Mouse (Mus musculus) C2C12 (cell line): Measurements from ENCODE around the gene Pcnx. TPM values are rescaled to one million over a fixed set of nuclear protein-coding genes. Genes with fewer than 3 reads are reported as not detected.
A peak's percentile ranks its signal among the peaks of the same experiment; 100 is the strongest.

Source experiments
- H3K27me3 ChIP-seq: one replicate; pipeline ENCODE4 v1.6.1; 2011; ENCODE audit not compliant: control insufficient read depth, insufficient read depth, insufficient read length
- H3K36me3 ChIP-seq: one replicate; pipeline ENCODE4 v1.6.1; 2011; ENCODE audit not compliant: control insufficient read depth, insufficient read depth
- H3K4me3 ChIP-seq: one replicate; pipeline ENCODE4 v1.5.1; 2011; ENCODE audit warnings: mild to moderate bottlenecking, control low read depth; ENCODE audit not compliant: poor library complexity, insufficient read depth, severe bottlenecking
- H3K79me2 ChIP-seq: one replicate; pipeline ENCODE4 v1.6.1; 2011; ENCODE audit not compliant: control insufficient read depth, insufficient read depth
- H3K79me3 ChIP-seq: one replicate; pipeline ENCODE4 v1.6.1; 2011; ENCODE audit warnings: low read depth, control low read depth
- H3ac ChIP-seq: one replicate; pipeline ENCODE3; 2011; ENCODE audit warnings: low read depth; ENCODE audit not compliant: control insufficient read depth, insufficient read length
- CEBPB ChIP-seq: IDR thresholded peaks from one replicate; pipeline ENCODE4 v1.6.1; 2011; ENCODE audit warnings: low read depth, mild to moderate bottlenecking, control low read depth, moderate library complexity
- CTCF ChIP-seq: IDR thresholded peaks from one replicate; pipeline ENCODE4 v1.5.1; 2011; ENCODE audit not compliant: control insufficient read depth, insufficient read depth, insufficient read length
- FOSL1 ChIP-seq: IDR thresholded peaks from one replicate; pipeline ENCODE4 v1.8.0; 2011; ENCODE audit warnings: mild to moderate bottlenecking, low read length; ENCODE audit not compliant: poor library complexity, insufficient read depth, severe bottlenecking
- MAX ChIP-seq: IDR thresholded peaks from one replicate; pipeline ENCODE4 v1.6.1; 2011; ENCODE audit warnings: mild to moderate bottlenecking, control low read depth
- MYOD1 ChIP-seq: IDR thresholded peaks from one replicate; pipeline ENCODE4 v1.6.1; 2011; ENCODE audit warnings: low read depth; ENCODE audit not compliant: control insufficient read depth, insufficient read length
- MYOG ChIP-seq: IDR thresholded peaks from one replicate; pipeline ENCODE4 v1.6.1; 2011; ENCODE audit not compliant: control insufficient read depth, insufficient read length; ENCODE audit errors: extremely low read depth
- USF1 ChIP-seq: IDR thresholded peaks from one replicate; pipeline ENCODE4 v1.6.1; 2011; ENCODE audit warnings: low read depth, mild to moderate bottlenecking, control low read depth, moderate library complexity
- polyA plus RNA-seq: library from polyadenylated mRNA; unstranded; fragments of >200 nt; fragmentation: generic; extraction: Trizol; gene quantifications from one replicate; pipeline ENCODE4 v1.2.1, GENCODE M21; 2012; ENCODE audit warnings: missing spikeins

Pcnx gene
- polyA plus RNA-seq, 1 experiment: 9.1 TPM

DNA sequence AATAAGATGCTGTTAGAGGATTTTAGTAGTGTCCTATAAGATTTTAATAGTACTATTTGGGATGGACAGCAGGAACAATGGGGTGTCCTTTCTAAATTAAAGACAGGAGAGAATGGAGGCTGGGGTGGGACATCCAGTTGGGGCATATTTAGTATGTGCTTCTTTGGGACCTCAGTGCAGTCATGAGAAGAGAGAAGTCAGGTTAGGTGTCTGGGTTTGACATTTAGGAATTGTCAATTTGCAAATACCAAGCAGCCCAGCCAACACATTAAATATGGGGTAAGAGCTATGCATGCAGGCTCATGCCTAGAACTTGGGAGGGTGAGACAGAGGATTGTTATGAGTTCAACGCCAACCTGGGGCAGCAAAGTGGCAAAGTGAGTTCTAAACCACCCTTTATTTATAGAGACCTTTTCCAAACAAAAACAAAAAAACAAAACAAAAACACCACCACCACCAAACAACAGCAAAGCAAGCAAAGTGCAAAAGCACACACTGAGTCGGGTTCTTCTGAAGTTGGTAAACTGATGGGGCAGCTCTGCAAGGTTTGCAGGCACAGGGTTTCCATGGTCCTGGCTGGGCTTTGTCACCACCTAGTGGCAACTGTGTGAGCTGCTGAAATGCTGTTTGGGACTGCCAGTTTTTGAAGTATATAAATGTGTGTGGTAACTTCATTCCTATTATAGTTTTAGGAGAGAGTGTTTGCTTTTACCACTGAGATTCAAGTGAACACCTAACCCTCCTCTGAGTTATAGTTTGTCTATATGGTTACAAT, 55.5 kb downstream of the Pcnx start:
- no peak overlapping the region for H3ac ChIP-seq
- H3K79me3 ChIP-seq: no peaks in the 10 kb centered on the region
- TF ChIP-seq FOSL1 (no peak), USF1 (no peak), MYOD1 (no peak), MAX (no peak), MYOG (no peak), CEBPB (no peak), CTCF (peak; percentile 74)
- no peaks in the 10 kb centered on the region for H3K36me3 ChIP-seq
- no peak overlapping the region for H3K4me3 ChIP-seq
- H3K27me3 ChIP-seq: no peaks in the 10 kb centered on the region
- no peaks in the 10 kb centered on the region for H3K79me2 ChIP-seq

DNA sequence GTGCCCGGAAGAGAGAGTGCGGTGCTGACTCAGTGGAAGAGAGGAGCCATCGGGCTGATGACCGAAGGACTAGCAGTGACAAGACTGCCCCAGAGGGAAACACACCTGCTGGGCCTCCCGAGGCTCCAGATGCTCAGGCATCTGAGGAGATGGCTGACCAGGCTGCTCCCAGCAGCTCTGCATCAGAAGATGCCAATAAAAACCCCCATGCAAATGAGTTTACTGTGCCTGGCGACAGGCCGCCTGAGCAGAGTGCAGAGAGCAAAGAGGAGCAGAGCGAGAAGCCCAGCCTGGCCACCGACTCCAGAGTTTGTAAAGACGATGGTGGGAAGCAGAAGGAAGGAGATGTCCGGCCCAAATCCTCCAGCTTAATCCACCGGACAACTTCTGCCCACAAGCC, 58.5 kb downstream of the Pcnx start:
- H3ac ChIP-seq: no peak overlapping the region
- no peak overlapping the region for H3K4me3 ChIP-seq
- no peaks in the 10 kb centered on the region for H3K36me3 ChIP-seq
- no peaks in the 10 kb centered on the region for H3K27me3 ChIP-seq
- no peak for TF ChIP-seq CTCF
- TF ChIP-seq USF1: no peak
- TF ChIP-seq MAX: no peak
- TF ChIP-seq CEBPB: no peak
- TF ChIP-seq FOSL1: no peak
- no peak for TF ChIP-seq MYOD1
- no peak for TF ChIP-seq MYOG
- no peaks in the 10 kb centered on the region for H3K79me2 ChIP-seq
- H3K79me3 ChIP-seq: no peaks in the 10 kb centered on the region

DNA sequence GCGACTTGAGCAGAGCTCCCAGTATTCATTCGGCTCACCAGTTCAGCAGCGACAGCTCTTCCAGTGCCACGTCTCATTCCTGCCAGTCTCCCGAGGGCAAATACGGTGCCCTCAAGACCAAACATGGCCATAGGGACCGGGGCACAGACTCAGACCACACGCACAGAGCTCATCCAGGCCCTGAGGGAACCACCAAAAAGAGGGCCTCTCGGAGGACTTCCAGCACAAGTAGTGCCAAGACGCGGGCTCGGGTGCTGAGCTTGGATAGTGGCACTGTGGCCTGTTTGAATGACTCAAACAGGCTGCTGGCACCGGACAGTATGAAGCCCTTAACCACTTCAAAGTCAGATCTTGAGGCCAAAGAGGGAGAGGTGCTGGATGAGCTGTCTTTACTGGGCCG, 59.1 kb downstream of the Pcnx start:
- no peaks in the 10 kb centered on the region for H3K27me3 ChIP-seq
- H3K79me3 ChIP-seq: no peaks in the 10 kb centered on the region
- no peak overlapping the region for H3ac ChIP-seq
- no peaks in the 10 kb centered on the region for H3K79me2 ChIP-seq
- H3K4me3 ChIP-seq: no peak overlapping the region
- no peaks in the 10 kb centered on the region for H3K36me3 ChIP-seq
- no peak for TF ChIP-seq USF1
- no peak for TF ChIP-seq CTCF
- TF ChIP-seq CEBPB: no peak
- no peak for TF ChIP-seq FOSL1
- no peak for TF ChIP-seq MAX
- TF ChIP-seq MYOD1: no peak
- no peak for TF ChIP-seq MYOG

DNA sequence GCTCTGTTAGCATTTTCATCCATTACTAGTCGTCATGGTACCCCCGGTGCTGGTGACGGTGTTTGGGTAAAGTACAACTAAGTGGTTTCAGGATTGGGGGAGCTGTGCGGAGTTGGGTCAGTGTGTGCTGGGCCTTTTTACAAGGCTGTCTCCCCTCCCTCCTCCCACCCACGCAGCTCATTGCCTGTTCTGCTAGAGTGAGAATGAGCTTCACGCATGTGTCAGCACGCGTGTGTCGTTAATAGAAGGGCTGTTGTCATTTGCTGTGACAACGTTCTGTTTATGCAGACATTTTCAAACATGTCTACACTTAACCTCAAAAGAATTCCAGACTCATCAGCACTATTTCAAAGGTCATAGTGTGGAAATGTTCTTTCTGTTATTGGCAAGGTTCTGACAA, 60.2 kb downstream of the Pcnx start:
- Histone ChIP-seq H3ac (no peak overlapping the region), H3K36me3 (no peaks in the 10 kb centered on the region), H3K79me3 (no peaks in the 10 kb centered on the region), H3K4me3 (no peak overlapping the region), H3K79me2 (no peaks in the 10 kb centered on the region), H3K27me3 (no peaks in the 10 kb centered on the region)
- no peak for TF ChIP-seq CTCF
- no peak for TF ChIP-seq MYOD1

DNA sequence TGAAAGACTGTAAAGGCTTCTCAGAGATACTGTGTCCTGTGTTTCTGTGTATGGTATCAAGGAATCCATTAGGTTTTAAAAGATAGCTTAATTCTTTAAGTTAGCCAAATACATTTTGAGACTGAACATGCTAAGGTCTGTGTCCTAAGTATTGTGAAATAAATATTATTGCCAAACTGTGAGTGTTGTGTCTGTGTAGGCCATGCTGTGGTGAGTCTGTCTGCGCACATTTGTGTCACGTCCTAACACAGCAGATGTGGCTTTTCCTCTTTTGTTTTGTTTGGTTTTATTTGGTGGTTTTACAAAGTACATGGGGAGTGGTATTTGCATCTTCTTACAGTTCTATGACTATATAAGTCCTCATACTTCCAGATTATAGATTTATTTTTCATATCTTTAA, 60.8 kb downstream of the Pcnx start:
- TF ChIP-seq MAX (no peak), MYOD1 (no peak), CEBPB (no peak), USF1 (no peak), MYOG (no peak), FOSL1 (no peak), CTCF (no peak)
- Histone ChIP-seq H3K79me2 (no peaks in the 10 kb centered on the region), H3K4me3 (no peak overlapping the region), H3ac (no peak overlapping the region), H3K27me3 (no peaks in the 10 kb centered on the region), H3K79me3 (no peaks in the 10 kb centered on the region), H3K36me3 (no peaks in the 10 kb centered on the region)

DNA sequence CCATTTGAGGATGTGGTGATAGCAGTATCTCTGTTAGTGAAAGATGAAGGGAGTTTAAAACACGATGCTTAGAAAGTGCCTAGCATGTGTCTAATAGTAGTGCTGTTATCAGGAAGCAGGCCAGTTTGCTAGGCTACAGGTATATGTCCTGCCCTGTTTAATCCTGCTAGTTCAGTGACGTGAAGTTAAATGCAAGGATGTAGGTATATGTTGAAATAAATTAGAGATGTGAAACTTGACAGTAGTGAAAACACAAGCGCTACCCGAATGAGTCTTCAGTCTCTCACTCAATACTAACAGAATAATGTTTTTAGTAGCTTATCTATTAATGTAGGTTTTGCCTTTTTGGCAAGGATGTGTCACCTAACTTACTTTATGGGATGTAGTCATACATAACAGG, 62.0 kb downstream of the Pcnx start:
- H3K4me3 ChIP-seq: no peak overlapping the region
- H3ac ChIP-seq: no peak overlapping the region
- no peaks in the 10 kb centered on the region for H3K36me3 ChIP-seq
- H3K79me2 ChIP-seq: no peaks in the 10 kb centered on the region
- no peaks in the 10 kb centered on the region for H3K27me3 ChIP-seq
- TF ChIP-seq MYOG (no peak), USF1 (no peak), CEBPB (no peak), CTCF (no peak), MAX (no peak), FOSL1 (no peak), MYOD1 (no peak)
- no peaks in the 10 kb centered on the region for H3K79me3 ChIP-seq
